Mouse (Mus musculus) bone marrow, adult 2 months (tissue): Measurements from ENCODE around the gene Nagpa.

Experiments
- CTCF ChIP-seq: fragments of 200-500 bp; IDR thresholded peaks from 2 replicates; pipeline ENCODE4 v1.5.1; 2011; ENCODE audit warnings: low read length, control low read depth; ENCODE audit not compliant: control insufficient read depth, insufficient read depth
- POLR2A ChIP-seq: fragments of 200-500 bp; IDR thresholded peaks from 2 replicates; pipeline ENCODE4 v1.6.1; 2011; ENCODE audit warnings: low read depth, mild to moderate bottlenecking, control low read depth, low read length, borderline replicate concordance; ENCODE audit not compliant: control insufficient read depth

GRCm38 (mm10) chr16:5184956-5185355 lies 18.9 kb downstream of the Nagpa start:
- no peak for TF ChIP-seq POLR2A
- no peak for TF ChIP-seq CTCF
